Mouse (Mus musculus) hindbrain, embryonic 11.5 days (tissue): ENCODE measurements around the gene Tmigd3. TPM values are rescaled to one million over a fixed set of nuclear protein-coding genes. Genes with fewer than 3 reads are reported as not detected.
"Not testable (repeated sequence)": the region's sequence is repeated elsewhere in the genome, so short reads cannot be mapped to it uniquely, and the experiment has no call there.

ENCODE experiments used
- ATAC-seq: fragments of 200-750 bp; cut with Nextera tagmentation; 2 replicates; pipeline ENCODE4 v1.8.0; 2017; ENCODE audit warnings: mild to moderate bottlenecking, moderate TSS enrichment, moderate library complexity; ENCODE audit not compliant: low FRiP score
- DNase-seq: peaks from one replicate; pipeline ENCODE4 v3.0.0-alpha.2; 2015; ENCODE audit warnings: low spot score
- H3K27ac ChIP-seq: fragments of 300-500 bp; sonication (generic); 2 replicates; pipeline ENCODE4 v1.5.1; 2014; ENCODE audit warnings: mild to moderate bottlenecking, low read depth, low read length
- H3K27me3 ChIP-seq: fragments of 300-500 bp; sonication (generic); 2 replicates; pipeline ENCODE4 v1.6.1; 2014; ENCODE audit warnings: mild to moderate bottlenecking, low read length, moderate library complexity, mixed read lengths; ENCODE audit not compliant: control insufficient read depth, insufficient read depth
- H3K36me3 ChIP-seq: fragments of 300-500 bp; sonication (generic); 2 replicates; pipeline ENCODE4 v1.6.1; 2014; ENCODE audit warnings: mild to moderate bottlenecking, low read length, moderate library complexity, mixed read lengths; ENCODE audit not compliant: control insufficient read depth, insufficient read depth
- H3K4me1 ChIP-seq: fragments of 300-500 bp; sonication (generic); replicated peaks from 2 replicates; pipeline ENCODE4 v1.6.1; 2014; ENCODE audit warnings: low read length, mixed read lengths; ENCODE audit not compliant: control insufficient read depth, insufficient read depth
- H3K4me2 ChIP-seq: fragments of 300-500 bp; sonication (generic); replicated peaks from 2 replicates; pipeline ENCODE4 v1.6.1; 2014; ENCODE audit warnings: mild to moderate bottlenecking, low read depth, low read length
- H3K4me3 ChIP-seq: fragments of 300-500 bp; sonication (generic); 2 replicates; pipeline ENCODE4 v1.5.1; 2014; ENCODE audit warnings: low read depth, low read length
- H3K9ac ChIP-seq: fragments of 300-500 bp; sonication (generic); 2 replicates; pipeline ENCODE4 v1.6.1; 2014; ENCODE audit warnings: low read depth, low read length
- H3K9me3 ChIP-seq: fragments of 300-500 bp; sonication (generic); 2 replicates; pipeline ENCODE4 v1.6.1; 2016; ENCODE audit warnings: low read length; ENCODE audit not compliant: control insufficient read depth
- WGBS: fragments of 180-500 bp; shearing (Covaris S2); extraction: QIAGEN DNeasy Blood & Tissue Kit; methylation state at CpG from one replicate; pipeline ENCODE4 v1.1.7; 2014; 5-methylcytosine and 5-hydroxymethylcytosine counted together
- polyA plus RNA-seq: library from polyadenylated mRNA; unstranded; fragments of >200 nt; fragmentation: Nextera tagmentation; extraction: Ambion mirVana; gene quantifications from 2 replicates; pipeline ENCODE4 v1.2.1, GENCODE M21; 2014

Gene Tmigd3
- polyA plus RNA-seq, 1 experiment from 2014 or later: not detected

DNA sequence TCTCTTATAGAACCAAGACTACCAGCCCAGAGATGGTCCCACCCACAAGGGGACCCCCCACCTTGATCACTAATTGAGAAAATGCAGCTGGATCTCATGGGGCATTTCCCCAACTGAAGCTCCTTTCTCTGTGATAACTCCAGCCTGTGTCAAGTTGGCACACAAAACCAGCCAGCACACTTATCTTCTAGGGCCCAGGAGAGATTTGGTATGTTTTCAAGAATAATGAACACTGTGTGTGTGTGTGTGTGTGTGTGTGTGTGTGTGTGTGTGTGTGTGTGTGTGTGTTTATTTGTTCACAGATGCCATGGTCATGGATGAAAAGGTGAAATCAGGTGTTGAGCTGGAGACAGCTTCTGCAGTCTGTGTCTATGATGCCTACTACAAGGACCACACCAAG, 45.8 kb downstream of the Tmigd3 start:
- ATAC-seq, H3K4me1 ChIP-seq, H3K27me3 ChIP-seq, H3K36me3 ChIP-seq, H3K27ac ChIP-seq, H3K9me3 ChIP-seq, H3K4me3 ChIP-seq, H3K9ac ChIP-seq, DNase-seq, H3K4me2 ChIP-seq: not testable (repeated sequence)

DNA sequence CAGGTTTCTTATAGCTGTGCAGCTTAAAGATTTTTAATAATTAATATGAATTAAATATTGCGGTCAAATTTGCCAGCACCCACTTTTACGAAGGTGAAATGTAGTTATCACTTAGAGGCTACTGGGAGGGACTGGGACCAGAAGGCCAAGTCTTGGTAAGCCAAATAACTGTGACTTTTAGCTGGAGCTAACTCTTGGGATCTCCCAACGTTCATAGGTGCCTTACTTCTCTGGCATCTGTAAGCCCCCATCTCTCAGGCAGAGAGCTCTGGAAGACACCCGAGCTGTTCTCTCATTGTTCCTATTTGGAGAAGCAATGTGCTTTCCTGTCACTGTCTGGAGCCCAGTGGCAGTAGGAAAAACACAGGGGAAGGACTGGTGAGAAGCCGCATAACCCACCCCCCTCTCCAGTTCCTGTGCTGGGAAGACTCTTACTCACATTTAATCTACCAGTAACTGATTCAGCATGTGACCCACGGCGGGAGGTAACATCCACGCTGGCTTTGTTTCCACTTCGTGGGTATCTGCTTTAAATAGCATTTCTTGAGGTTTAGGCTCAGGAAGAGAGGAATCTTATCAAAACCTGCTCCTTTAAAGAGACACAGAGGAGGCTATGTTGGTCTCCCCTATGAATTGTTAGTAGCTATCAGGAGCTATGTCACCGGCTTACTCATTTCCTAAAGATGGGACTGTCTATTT, 47.1 kb downstream of the Tmigd3 start:
- no peaks in the 10 kb centered on the region for H3K4me1 ChIP-seq
- no peaks in the 10 kb centered on the region for H3K27me3 ChIP-seq
- WGBS: 63% methylated on average over 10 of the region's 10 CpGs
- H3K4me2 ChIP-seq: no peak overlapping the region
- no peaks in the 10 kb centered on the region for H3K36me3 ChIP-seq
- no peaks in the 10 kb centered on the region for H3K9me3 ChIP-seq
- ATAC-seq (no peak), DNase-seq (no peak)
- H3K27ac ChIP-seq: no peak overlapping the region
- no peak overlapping the region for H3K9ac ChIP-seq
- no peak overlapping the region for H3K4me3 ChIP-seq

DNA sequence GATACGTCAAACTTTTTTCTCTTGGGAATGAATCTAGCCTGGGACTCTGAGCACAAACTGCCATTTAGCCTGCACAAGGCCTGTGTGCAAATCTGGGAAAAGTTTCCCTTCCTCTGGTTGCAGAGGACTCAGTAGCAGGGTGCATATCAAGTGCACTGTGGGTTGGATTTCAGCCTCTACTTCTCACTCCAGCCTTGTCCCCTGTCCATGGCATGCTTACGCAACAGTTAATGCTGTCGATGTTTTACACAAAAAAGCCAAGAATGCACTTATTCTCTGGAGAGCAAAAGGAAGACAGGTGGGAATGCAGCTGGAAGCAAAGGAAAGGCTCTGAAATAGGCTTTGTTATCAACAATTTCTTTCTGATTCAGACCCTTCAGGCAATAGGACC, 47.6 kb downstream of the Tmigd3 start:
- DNase-seq (no peak), ATAC-seq (no peak)
- no peak overlapping the region for H3K4me3 ChIP-seq
- no peak overlapping the region for H3K9ac ChIP-seq
- no peaks in the 10 kb centered on the region for H3K27me3 ChIP-seq
- H3K36me3 ChIP-seq: no peaks in the 10 kb centered on the region
- 77% methylated on average over 3 of the region's 3 CpGs for WGBS
- no peaks in the 10 kb centered on the region for H3K9me3 ChIP-seq
- no peaks in the 10 kb centered on the region for H3K4me1 ChIP-seq
- H3K27ac ChIP-seq: no peak overlapping the region
- H3K4me2 ChIP-seq: no peak overlapping the region

DNA sequence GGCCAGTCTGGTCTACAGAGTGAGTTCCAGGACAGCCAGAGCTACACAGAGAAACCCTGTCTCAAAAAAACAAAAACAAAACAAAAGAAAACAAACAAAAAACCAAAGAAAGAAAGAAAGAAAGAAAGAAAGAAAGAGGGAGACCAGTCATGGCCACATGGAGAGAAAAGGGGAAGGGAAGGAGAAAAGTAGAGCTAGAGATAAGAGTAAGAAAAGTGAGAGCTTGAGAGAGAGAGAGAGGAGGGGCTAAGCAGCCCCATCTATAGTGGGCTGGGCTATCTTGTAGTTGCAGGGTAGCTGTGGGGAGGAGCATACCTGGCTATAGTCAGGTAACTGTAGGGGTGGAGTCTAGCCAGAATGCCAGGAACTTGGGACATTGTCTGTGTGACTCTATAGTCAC, 50.0 kb downstream of the Tmigd3 start:
- H3K4me2 ChIP-seq, ATAC-seq, H3K9ac ChIP-seq, H3K27me3 ChIP-seq, H3K36me3 ChIP-seq, H3K4me3 ChIP-seq, H3K4me1 ChIP-seq, H3K9me3 ChIP-seq, H3K27ac ChIP-seq, DNase-seq: not testable (repeated sequence)

DNA sequence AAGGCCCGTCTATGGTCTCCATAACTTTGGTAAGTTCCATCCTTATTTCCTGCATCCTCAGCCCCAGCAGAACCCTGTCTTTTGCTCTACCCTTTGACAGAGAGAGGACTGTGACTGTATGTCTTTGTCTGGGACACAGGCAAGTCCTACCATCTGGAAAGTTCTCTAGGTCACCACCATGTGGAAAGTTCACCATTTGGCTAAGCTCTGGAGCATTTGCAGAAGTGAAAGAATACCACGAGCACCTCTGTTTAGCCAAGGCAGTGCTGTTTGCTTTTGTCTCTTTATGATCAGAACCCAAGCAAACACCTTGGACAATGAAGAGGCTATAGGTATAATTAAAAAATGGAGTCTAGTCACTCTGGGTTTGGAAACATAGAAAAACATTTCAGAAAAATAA, 51.3 kb downstream of the Tmigd3 start:
- H3K4me2 ChIP-seq: no peak overlapping the region
- DNase-seq (no peak), ATAC-seq (no peak)
- H3K4me1 ChIP-seq: no peaks in the 10 kb centered on the region
- no peak overlapping the region for H3K9ac ChIP-seq
- H3K4me3 ChIP-seq: no peak overlapping the region
- no peak overlapping the region for H3K27ac ChIP-seq
- no peaks in the 10 kb centered on the region for H3K9me3 ChIP-seq
- no peaks in the 10 kb centered on the region for H3K36me3 ChIP-seq
- no peaks in the 10 kb centered on the region for H3K27me3 ChIP-seq
- 85% methylated on average over 2 of the region's 2 CpGs for WGBS

DNA sequence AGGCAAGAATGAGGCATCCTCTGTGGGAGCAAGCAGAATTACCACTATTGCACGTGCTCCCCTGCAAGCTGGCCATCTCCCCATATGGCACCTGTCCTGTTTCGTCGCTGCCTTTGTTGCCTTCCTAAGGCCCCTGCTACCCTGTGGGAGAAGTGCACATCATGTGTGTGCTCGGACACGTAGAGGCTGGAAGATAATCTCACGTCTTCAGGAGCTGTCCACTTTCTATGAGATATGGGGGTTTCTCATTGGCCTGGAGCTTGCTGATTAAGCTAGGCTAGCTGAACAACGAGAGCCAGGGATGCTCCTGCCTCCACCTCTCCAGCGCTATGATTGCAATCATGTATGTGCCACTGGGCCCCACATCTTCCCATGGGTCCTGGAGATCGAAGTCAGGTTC, 53.9 kb downstream of the Tmigd3 start:
- H3K4me2 ChIP-seq: no peak overlapping the region
- ATAC-seq (no peak), DNase-seq (no peak)
- no peaks in the 10 kb centered on the region for H3K4me1 ChIP-seq
- WGBS: 90% methylated on average over 9 of the region's 9 CpGs
- no peak overlapping the region for H3K27ac ChIP-seq
- H3K9me3 ChIP-seq: no peaks in the 10 kb centered on the region
- no peak overlapping the region for H3K4me3 ChIP-seq
- H3K9ac ChIP-seq: no peak overlapping the region
- no peaks in the 10 kb centered on the region for H3K36me3 ChIP-seq
- H3K27me3 ChIP-seq: no peaks in the 10 kb centered on the region

DNA sequence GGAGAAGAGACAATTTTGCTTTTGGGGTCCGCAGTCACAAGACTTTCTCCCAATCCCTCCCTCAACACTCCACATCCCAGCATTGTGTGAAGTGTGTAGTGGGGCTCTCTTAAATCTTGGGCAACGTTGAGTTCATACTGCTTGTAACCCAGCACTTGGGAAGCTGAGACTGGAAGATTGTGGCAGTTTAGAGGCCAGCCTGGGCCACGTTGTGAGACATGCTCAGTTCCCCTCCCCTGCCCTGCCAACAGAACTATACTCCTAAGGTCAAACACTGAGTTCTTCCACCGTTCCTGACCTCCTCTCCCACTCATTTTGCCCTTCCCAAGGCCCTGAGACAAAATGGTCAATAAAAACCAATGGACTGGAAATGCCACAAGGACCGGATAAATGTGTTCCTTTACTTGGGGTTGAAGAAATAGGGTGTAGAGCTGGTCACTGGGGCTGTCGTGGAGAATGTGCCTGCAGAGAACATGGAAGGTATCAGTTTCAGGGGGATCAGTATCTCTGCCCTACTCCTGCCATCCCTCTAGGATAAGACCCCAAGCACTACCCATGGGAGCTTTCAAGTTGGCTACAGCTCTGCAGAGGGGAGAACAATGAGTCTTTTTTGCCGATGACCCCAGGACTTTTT, 57.0 kb downstream of the Tmigd3 start:
- 85% methylated on average over 7 of the region's 7 CpGs for WGBS
- no peak for ATAC-seq
- Histone ChIP-seq H3K4me2 (no peak overlapping the region), H3K4me3 (no peak overlapping the region), H3K36me3 (no peaks in the 10 kb centered on the region), H3K9me3 (no peaks in the 10 kb centered on the region), H3K4me1 (no peaks in the 10 kb centered on the region), H3K27ac (no peak overlapping the region), H3K27me3 (no peaks in the 10 kb centered on the region), H3K9ac (no peak overlapping the region)
- DNase-seq: no peak

DNA sequence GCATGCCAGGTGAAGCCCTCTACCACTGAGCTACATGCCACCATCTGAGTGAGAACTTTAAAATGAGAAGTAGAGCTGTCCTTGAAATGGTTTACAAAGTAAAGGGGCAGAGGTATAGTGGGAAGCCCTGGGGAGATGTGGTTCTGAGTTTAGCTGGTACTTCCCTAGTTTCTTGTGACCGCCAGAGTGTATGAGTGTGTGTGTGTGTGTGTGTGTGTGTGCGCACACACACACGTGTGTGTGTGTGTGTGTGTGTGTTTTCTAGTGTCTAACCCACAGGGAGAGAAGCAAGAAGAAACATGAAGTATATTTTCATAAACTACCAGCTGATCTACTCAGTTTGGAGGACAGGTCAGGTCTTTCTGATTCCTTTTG, 57.5 kb downstream of the Tmigd3 start:
- no peak for DNase-seq
- Histone ChIP-seq H3K9me3 (no peaks in the 10 kb centered on the region), H3K4me2 (no peak overlapping the region), H3K4me1 (no peaks in the 10 kb centered on the region), H3K27ac (no peak overlapping the region), H3K27me3 (no peaks in the 10 kb centered on the region), H3K9ac (no peak overlapping the region), H3K4me3 (no peak overlapping the region), H3K36me3 (no peaks in the 10 kb centered on the region)
- ATAC-seq: no peak
- 92% methylated on average over 3 of the region's 3 CpGs for WGBS

DNA sequence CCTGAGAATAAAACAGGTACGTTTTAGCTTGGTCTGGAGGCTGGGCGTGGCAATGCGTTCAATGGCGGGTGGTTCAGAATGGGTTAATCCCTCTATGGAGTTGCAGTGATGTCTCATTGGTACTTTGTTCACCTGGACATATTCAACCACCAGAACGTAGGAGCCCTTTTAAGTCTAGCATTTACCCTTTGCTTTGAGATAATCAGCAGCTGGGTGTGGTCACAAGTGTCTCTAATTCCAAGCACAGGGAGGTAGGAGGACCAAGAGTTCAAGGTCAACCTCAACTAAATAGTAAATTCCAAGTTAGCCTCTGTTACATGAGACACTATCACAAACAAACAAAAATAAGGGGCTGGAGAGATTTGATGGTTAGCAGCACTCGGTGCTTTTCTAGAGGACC, 58.1 kb downstream of the Tmigd3 start:
- Histone ChIP-seq H3K9ac (no peak overlapping the region), H3K9me3 (no peaks in the 10 kb centered on the region), H3K4me1 (no peaks in the 10 kb centered on the region), H3K27ac (no peak overlapping the region), H3K4me3 (no peak overlapping the region), H3K36me3 (no peaks in the 10 kb centered on the region), H3K4me2 (no peak overlapping the region), H3K27me3 (no peaks in the 10 kb centered on the region)
- WGBS: 87% methylated on average over 6 of the region's 6 CpGs
- no peak for DNase-seq
- ATAC-seq: no peak
